Mouse (Mus musculus): ENCODE measurements around the gene Abi3. TPM values are rescaled to one million over a fixed set of nuclear protein-coding genes. Genes with fewer than 3 reads are reported as not detected.

The Abi3 gene
- 21.0 and 31.8 TPM in 2 replicates for polyA plus RNA-seq (2012)

DNA sequence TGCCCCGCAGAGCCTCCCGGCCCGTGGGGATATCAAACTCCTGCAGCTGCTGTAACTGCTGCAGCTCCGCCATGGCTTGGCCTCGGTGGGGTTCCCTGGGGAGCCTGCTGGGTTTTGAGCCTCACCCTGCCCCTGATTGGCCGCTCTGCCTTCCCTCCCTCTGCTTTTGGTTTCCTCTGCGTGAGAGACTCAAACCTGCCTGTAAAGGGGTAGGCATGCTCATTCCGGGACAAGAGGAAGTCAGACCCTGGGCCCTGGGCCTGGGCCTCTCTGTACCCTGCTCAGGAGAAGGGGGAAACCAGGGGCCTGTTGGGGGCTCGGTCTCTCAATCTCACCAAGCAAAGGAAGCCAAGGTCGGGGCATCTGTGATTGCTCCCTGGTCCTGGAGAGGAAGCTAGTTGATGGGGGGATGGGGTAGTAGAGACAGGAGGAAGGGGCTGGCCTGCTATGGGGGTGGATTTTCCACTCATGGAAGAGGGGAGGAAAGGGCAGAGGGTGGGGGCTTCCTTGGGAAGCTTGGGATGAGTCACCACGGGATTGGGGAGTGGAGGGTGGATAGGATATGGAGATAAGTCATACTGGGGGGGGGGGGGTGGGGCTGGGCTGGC, at the start of gene Abi3:
TSS of gene Abi3 (minus strand) at position 403 of the 608 bp plus-strand sequence.

GRCm38 (mm10) chr11:95837059-95837458, 5.2 kb downstream of the Abi3 start, which contains the start of gene Gngt2:
Gngt2 (plus strand) TSS chr11:95837216.

GRCm38 (mm10) chr11:95824071-95824876, 18.0 kb downstream of the Abi3 start, which contains the start of gene Phospho1:
Phospho1 (plus strand) TSS chr11:95824499.

Other genes with a start within 250 kb of the Abi3 start
- gene Phb, start 175.5 kb downstream of the Abi3 start, polyA plus RNA-seq (2012): 42.7 and 50.8 TPM in 2 replicates
- 34.3 and 39.1 TPM in 2 replicates for gene Zfp652, start 129.8 kb downstream of the Abi3 start, polyA plus RNA-seq (2012)
- 0.02 TPM in 1 of 2 replicates, not detected in the other for gene B130006D01Rik, start 118.9 kb downstream of the Abi3 start, polyA plus RNA-seq (2012)
- gene Phospho1, start 18.0 kb downstream of the Abi3 start, polyA plus RNA-seq (2012): 11.4 and 24.0 TPM in 2 replicates
- 4.6 and 6.6 TPM in 2 replicates for gene Gngt2, start 5.3 kb downstream of the Abi3 start, polyA plus RNA-seq (2012)
- not detected in 2 replicates for gene B4galnt2, start 72.4 kb upstream of the Abi3 start, polyA plus RNA-seq (2012)
- not detected in 2 replicates for gene Igf2bp1, start 163.5 kb upstream of the Abi3 start, polyA plus RNA-seq (2012)
- gene Gip, start 182.1 kb upstream of the Abi3 start, polyA plus RNA-seq (2012): not detected in 2 replicates
- 138 and 142 TPM in 2 replicates for gene Snf8, start 192.4 kb upstream of the Abi3 start, polyA plus RNA-seq (2012)
- gene Ube2z, start 222.9 kb upstream of the Abi3 start, polyA plus RNA-seq (2012): 21.9 and 26.1 TPM in 2 replicates
- gene Atp5g1, start 233.2 kb upstream of the Abi3 start, polyA plus RNA-seq (2012): 308 and 326 TPM in 2 replicates